Mouse (Mus musculus) right cerebral cortex, postnatal 36 days (tissue): Measurements from ENCODE around the gene Gipc3.

Source experiments
- DNase-seq, 2 experiments: peaks; one replicate each; pipeline ENCODE4 v3.0.0; 2022; ENCODE audit warnings: low spot score in 2 of 2, mixed read lengths in 1 of 2

Gene Gipc3

GRCm38 (mm10) chr10:81300352-81300907 lies 42.6 kb downstream of the Gipc3 start:
- DNase-seq: no peak

GRCm38 (mm10) chr10:81299585-81300351 lies 43.3 kb downstream of the Gipc3 start:
- no peak for DNase-seq

- DNase-seq: peak; percentile 70 to 81
These were observed 44.5 kb downstream of the Gipc3 start for GRCm38 (mm10) chr10:81298369-81299100.

- no peak for DNase-seq
These were observed 45.2 kb downstream of the Gipc3 start for GRCm38 (mm10) chr10:81297845-81298244.

GRCm38 (mm10) chr10:81297246-81297645 lies 45.8 kb downstream of the Gipc3 start:
- DNase-seq: no peak

- DNase-seq: peak in 1 of 2 experiments; percentile 72
These were observed 47.9 kb downstream of the Gipc3 start for GRCm38 (mm10) chr10:81295185-81295584.

GRCm38 (mm10) chr10:81294442-81294841 lies 48.6 kb downstream of the Gipc3 start:
- DNase-seq: no peak

- DNase-seq: no peak
These were observed 49.6 kb downstream of the Gipc3 start for GRCm38 (mm10) chr10:81293334-81294030.

GRCm38 (mm10) chr10:81292554-81293333 lies 50.3 kb downstream of the Gipc3 start, which contains the start of gene Pip5k1c:
Gene Pip5k1c, plus strand, starts transcription at chr10:81292963.
- DNase-seq: peak; percentile 100

GRCm38 (mm10) chr10:81291511-81292104 lies 51.5 kb downstream of the Gipc3 start, which contains the start of gene Tjp3:
Gene Tjp3, minus strand, starts transcription at chr10:81291581.
- no peak for DNase-seq

GRCm38 (mm10) chr10:81290698-81291460 lies 52.2 kb downstream of the Gipc3 start:
- no peak for DNase-seq

GRCm38 (mm10) chr10:81289811-81290210 lies 53.3 kb downstream of the Gipc3 start:
- DNase-seq: no peak

- DNase-seq: no peak
These were observed 53.8 kb downstream of the Gipc3 start for GRCm38 (mm10) chr10:81289278-81289677.

- no peak for DNase-seq
These were observed 54.5 kb downstream of the Gipc3 start for GRCm38 (mm10) chr10:81288601-81289000.

GRCm38 (mm10) chr10:81287513-81288157 lies 55.4 kb downstream of the Gipc3 start:
- DNase-seq: no peak

- no peak for DNase-seq
These were observed 56.5 kb downstream of the Gipc3 start for GRCm38 (mm10) chr10:81286586-81286985.

- DNase-seq: peak; percentile 61 to 67
These were observed 57.2 kb downstream of the Gipc3 start for GRCm38 (mm10) chr10:81285694-81286450.
